Mouse (Mus musculus) heart, embryonic 13.5 days (tissue): ENCODE data around the gene Gm21060. TPM values are rescaled to one million over a fixed set of nuclear protein-coding genes. Genes with fewer than 3 reads are reported as not detected.
"Not testable (repeated sequence)": the region's sequence is repeated elsewhere in the genome, so short reads cannot be mapped to it uniquely, and the experiment has no call there.

Experiments
- ATAC-seq: fragments of 200-750 bp; cut with Nextera tagmentation; 2 replicates; pipeline ENCODE4 v1.8.0; 2017; ENCODE audit warnings: moderate TSS enrichment; ENCODE audit not compliant: insufficient number of reproducible peaks, low FRiP score, low TSS enrichment; ENCODE audit errors: extremely low read depth
- H3K27ac ChIP-seq: fragments of 300-500 bp; sonication (generic); replicated peaks from 2 replicates; pipeline ENCODE4 v1.5.1; 2015; ENCODE audit warnings: moderate library complexity, mild to moderate bottlenecking, inconsistent platforms
- H3K27me3 ChIP-seq: fragments of 300-500 bp; sonication (generic); replicated peaks from 2 replicates; pipeline ENCODE4 v1.6.1; 2015; ENCODE audit warnings: mild to moderate bottlenecking, inconsistent platforms
- H3K36me3 ChIP-seq: fragments of 300-500 bp; sonication (generic); 2 replicates; pipeline ENCODE4 v1.6.1; 2015; ENCODE audit warnings: mild to moderate bottlenecking, inconsistent platforms
- H3K4me1 ChIP-seq: fragments of 300-500 bp; sonication (generic); 2 replicates; pipeline ENCODE4 v1.6.1; 2015; ENCODE audit warnings: inconsistent platforms
- H3K4me2 ChIP-seq: fragments of 300-500 bp; sonication (generic); 2 replicates; pipeline ENCODE4 v1.6.1; 2015; ENCODE audit warnings: inconsistent platforms, mild to moderate bottlenecking, moderate library complexity
- H3K4me3 ChIP-seq: fragments of 300-500 bp; sonication (generic); 2 replicates; pipeline ENCODE4 v1.5.1; 2015; ENCODE audit warnings: moderate library complexity, mild to moderate bottlenecking, inconsistent platforms
- H3K9ac ChIP-seq: fragments of 300-500 bp; sonication (generic); 2 replicates; pipeline ENCODE4 v1.6.1; 2015; ENCODE audit warnings: inconsistent platforms, mild to moderate bottlenecking, moderate library complexity
- H3K9me3 ChIP-seq: fragments of 300-500 bp; sonication (generic); 2 replicates; pipeline ENCODE4 v1.6.1; 2016; ENCODE audit warnings: inconsistent platforms
- WGBS: fragments of 180-500 bp; shearing (Covaris S2); methylation state at CpG from one replicate; pipeline ENCODE4 v1.1.7; 2015; ENCODE audit warnings: mixed read lengths; 5-methylcytosine and 5-hydroxymethylcytosine counted together
- polyA plus RNA-seq: library from polyadenylated mRNA; unstranded; fragments of >200 nt; fragmentation: Nextera tagmentation; extraction: Ambion mirVana; gene quantifications from 2 replicates; pipeline ENCODE4 v1.2.1, GENCODE M21; 2015

The Gm21060 gene
- polyA plus RNA-seq = not detected in 2 replicates

DNA sequence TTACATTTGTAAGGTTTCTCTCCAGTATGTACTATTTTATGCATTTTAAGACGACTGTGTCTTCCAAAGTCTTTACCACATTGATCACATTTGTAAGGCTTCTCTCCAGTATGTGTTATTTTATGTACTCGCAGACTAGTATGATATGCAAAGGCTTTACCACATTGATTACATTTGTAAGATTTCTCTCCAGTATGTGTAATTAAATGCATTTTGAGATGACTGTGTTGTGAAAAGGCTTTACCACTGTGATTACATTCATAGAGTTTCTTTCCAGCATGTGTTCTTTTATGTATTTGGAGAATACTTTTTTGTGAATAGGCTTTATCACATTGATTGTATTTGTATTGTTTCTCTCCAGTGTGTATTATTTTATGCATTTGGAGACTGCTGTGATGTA lies at the start of gene Gm21060:
Gene Gm21060 (minus strand): TSS at position 101 of the 400 bp plus-strand sequence.
- WGBS = 83% methylated on average over 2 of the region's 2 CpGs
- no peak within 1 kb of the TSS for H3K4me2 ChIP-seq
- no peak within 1 kb of the TSS for H3K4me3 ChIP-seq
- no peak for ATAC-seq
- H3K36me3 ChIP-seq = no peaks in the 10 kb centered on the region
- H3K9ac ChIP-seq = no peak within 1 kb of the TSS
- H3K27ac ChIP-seq = no peak within 1 kb of the TSS
- H3K27me3 ChIP-seq = no peaks in the 10 kb centered on the region
- H3K9me3 ChIP-seq = peaks cover 11% of the 10 kb centered on the region; the same call in 1 of the 2 replicates
- H3K4me1 ChIP-seq = no peaks in the 10 kb centered on the region

DNA sequence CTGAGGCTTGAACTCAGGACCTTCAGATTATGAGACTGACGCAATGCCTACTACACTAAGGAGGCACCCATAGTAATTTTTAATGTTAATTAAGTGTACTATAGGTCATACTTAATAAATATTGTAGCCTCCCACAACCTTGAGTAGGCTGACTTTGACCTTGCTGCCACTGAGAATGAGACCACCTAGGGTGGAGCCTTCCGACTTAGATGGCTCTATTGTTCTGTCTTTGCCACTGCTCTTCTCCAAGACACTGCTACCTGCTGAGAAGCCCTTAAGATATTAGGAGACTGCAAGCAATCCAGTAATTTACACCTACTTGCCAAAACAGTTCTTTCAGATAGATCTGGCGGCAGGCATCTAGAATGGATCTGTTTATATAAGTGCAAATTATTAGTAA lies 24.0 kb upstream of the Gm21060 start:
- not testable (repeated sequence) for H3K4me1 ChIP-seq, ATAC-seq, H3K36me3 ChIP-seq, H3K4me3 ChIP-seq, H3K27me3 ChIP-seq, H3K9me3 ChIP-seq, H3K4me2 ChIP-seq, H3K9ac ChIP-seq, H3K27ac ChIP-seq
- WGBS = 80% methylated on average over 3 of the region's 3 CpGs

DNA sequence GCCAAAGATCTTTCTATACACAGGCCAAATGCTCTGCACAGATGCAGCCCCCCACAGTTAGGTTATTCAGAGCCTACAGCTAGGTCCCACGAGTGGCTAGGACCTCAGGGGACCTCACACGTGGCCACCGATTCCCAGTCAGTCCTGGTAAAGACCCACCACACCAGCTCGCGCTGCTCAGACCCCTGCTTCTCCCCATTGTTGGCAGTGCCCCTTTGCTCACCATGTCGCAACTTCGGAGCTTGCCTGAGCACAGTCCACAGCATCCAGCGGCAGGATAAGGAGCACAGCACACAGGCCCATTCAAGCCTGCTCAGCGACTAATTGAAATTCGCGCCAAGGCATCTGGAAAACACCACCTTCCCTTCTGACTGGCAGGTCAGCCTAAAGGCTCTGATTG lies 16.3 kb upstream of the Gm21060 start:
- not testable (repeated sequence) for H3K9me3 ChIP-seq, H3K27ac ChIP-seq, H3K9ac ChIP-seq, ATAC-seq, H3K36me3 ChIP-seq, H3K4me2 ChIP-seq, H3K27me3 ChIP-seq, H3K4me3 ChIP-seq, H3K4me1 ChIP-seq
- 34% methylated on average over 11 of the region's 11 CpGs for WGBS

DNA sequence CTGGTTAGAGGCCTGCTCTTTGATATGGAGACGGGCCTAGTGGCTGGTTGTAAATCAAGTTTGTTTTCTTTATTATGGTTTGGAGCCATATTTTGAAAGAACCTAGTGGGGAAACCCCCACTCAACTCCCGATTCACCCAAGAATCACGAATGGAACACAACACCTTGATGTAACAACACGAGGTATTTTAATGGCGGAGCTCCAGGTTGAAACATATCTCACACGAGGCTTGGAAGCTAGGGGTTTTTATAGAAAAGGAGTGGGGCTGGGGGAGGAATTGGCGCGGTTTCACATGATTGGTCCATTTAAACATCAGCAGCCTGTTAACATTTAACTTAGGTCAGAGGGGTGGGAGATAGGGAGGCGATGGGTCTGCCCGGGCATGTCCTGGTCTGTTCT lies 15.5 kb upstream of the Gm21060 start:
- H3K9me3 ChIP-seq, H3K36me3 ChIP-seq, H3K4me1 ChIP-seq, H3K4me3 ChIP-seq, ATAC-seq, H3K27ac ChIP-seq, H3K27me3 ChIP-seq, H3K9ac ChIP-seq, H3K4me2 ChIP-seq: not testable (repeated sequence)
- WGBS = 77% methylated on average over 10 of the region's 10 CpGs

DNA sequence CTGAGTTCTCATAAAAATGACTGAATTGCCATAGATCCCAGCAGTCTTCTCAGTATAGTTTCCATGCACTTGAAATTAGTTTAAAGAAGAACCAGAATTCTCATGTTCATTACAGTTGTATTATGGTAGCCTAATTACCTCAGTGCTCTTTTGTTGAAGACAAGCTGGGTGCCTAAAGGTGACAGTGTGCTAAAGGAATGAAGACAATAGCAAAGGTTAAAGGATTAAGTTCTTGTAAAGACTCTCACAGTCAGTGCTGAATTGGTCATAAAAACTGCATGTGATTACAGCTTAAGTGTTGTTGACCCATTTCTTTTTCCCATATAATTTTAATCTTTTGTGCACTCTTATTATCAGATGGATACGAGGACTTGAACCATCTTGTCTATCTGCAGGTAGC lies 11.2 kb upstream of the Gm21060 start:
- not testable (repeated sequence) for ATAC-seq, H3K27me3 ChIP-seq, H3K9ac ChIP-seq, H3K9me3 ChIP-seq, H3K4me1 ChIP-seq, H3K4me2 ChIP-seq, H3K36me3 ChIP-seq, H3K4me3 ChIP-seq
- WGBS = 29% methylated on average over 1 of the region's 1 CpGs
- H3K27ac ChIP-seq = peak overlapping the region; percentile 68

DNA sequence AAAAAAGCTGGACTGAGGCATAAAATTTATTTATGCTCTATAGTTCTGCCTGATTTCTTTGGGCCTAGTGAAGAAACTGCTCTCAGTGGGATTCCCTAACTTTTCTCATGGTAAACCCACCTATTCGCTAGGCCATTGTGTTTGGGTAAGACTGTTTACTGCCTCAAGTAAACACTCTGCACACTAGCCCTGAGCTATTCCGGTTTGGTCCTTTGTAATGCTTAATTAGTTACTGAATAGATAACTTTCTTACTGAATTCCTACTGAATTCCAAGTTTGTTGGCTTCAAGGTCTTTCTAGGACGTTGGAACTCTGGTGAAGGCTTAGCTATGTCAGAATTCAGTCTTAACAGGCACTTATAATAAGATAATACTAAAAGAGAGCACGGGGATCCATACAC lies 11.8 kb downstream of the Gm21060 start:
- H3K4me3 ChIP-seq = not testable (repeated sequence)
- WGBS = 73% methylated on average over 4 of the region's 4 CpGs

DNA sequence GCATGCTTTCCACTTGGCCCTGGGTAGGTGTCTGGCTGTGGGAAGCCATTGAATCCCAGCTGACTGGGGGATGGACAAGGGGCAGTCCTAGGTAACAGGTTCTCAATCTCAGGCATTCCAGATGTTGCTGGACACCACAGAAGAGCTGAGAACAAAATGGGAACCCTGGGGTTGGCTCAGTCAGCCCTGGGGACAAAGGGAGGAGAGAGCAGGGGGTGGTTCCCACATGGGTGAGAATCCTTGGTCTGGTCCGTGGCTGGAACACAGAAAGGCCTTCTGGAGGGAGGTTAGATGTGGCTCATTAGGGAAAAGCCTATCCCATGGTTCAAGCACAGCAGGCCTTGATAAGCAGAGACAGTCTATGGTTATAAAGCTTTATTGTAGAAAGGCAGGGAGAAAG lies 13.3 kb downstream of the Gm21060 start:
- no peaks in the 10 kb centered on the region for H3K27me3 ChIP-seq
- ATAC-seq = no peak
- no peaks in the 10 kb centered on the region for H3K4me1 ChIP-seq
- no peak overlapping the region for H3K27ac ChIP-seq
- no peak overlapping the region for H3K9ac ChIP-seq
- WGBS = 55% methylated on average over 1 of the region's 1 CpGs
- H3K4me2 ChIP-seq = no peak overlapping the region
- no peaks in the 10 kb centered on the region for H3K36me3 ChIP-seq
- no peak overlapping the region for H3K4me3 ChIP-seq
- no peaks in the 10 kb centered on the region for H3K9me3 ChIP-seq

More for the DNA sequence above, 11.8 kb downstream of the Gm21060 start:
- H3K4me2 ChIP-seq, H3K27ac ChIP-seq, H3K9me3 ChIP-seq, H3K9ac ChIP-seq, H3K27me3 ChIP-seq, ATAC-seq, H3K4me1 ChIP-seq, H3K36me3 ChIP-seq: not testable (repeated sequence)

DNA sequence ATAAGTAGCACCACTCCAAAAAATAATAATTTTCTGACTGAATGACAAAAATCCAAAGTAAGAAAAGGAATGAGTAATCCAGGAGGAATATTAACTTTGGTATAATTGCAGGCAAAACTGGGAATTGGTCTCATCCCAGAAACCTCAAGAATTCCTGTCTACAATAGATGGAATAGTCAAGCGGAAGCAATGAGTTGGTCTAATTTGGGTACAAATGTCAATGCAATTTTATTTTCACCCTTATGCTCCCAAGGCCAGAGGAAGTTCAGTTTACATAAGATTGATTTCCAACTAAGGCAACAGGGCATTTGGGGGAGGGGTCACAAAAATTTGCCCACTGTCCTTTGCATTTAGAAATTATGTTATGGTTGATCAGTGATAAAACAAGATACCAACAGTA lies 21.4 kb downstream of the Gm21060 start:
- 82% methylated on average over 1 of the region's 1 CpGs for WGBS
- H3K4me2 ChIP-seq = no peak overlapping the region

DNA sequence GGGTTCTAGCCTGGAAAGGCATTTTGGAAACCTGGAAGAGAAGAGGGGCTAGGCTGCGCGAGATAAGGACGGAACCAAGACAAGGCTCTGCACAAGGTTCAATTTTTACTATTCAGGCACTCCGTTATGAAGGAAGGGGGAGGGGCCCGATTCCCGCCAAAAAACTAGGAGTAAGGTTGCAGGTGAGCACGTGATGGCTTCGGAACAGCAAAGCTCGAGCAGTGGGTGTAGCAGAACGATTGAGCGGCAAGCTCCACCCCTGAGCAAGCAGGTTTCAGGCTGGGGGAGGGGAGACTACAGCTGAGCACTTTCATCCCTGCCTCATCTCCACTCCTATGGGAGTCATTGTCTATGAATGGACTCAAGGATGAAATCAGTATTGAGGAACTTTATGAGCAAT lies 27.7 kb downstream of the Gm21060 start:
- not testable (repeated sequence) for ATAC-seq
- WGBS = 23% methylated on average over 11 of the region's 11 CpGs

More for the DNA sequence above, 21.4 kb downstream of the Gm21060 start:
- Histone ChIP-seq H3K27ac (no peak overlapping the region), H3K9me3 (no peaks in the 10 kb centered on the region), H3K4me3 (no peak overlapping the region), H3K36me3 (no peaks in the 10 kb centered on the region), H3K27me3 (no peaks in the 10 kb centered on the region), H3K9ac (no peak overlapping the region), H3K4me1 (no peaks in the 10 kb centered on the region)
- no peak for ATAC-seq

DNA sequence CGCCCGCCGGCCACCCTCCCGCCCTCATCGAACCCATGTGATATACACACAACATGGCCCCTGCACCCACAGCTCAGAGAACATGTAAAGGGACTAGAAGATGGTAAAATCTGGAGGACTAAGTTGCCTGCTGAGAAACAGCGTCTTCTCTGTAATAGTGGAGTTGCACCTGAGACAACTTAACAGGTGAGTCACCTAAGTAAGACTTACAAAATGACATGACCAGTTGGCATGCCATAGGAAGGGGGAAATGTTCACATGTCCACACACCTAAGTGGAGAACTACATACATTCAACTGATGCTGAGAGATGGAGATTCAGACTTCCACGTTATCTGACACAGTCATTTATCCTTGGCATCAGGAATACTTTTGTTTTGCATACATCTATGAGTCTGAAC lies 29.7 kb downstream of the Gm21060 start:
- WGBS = 19% methylated on average over 7 of the region's 7 CpGs
- Histone ChIP-seq H3K27ac (no peak overlapping the region), H3K27me3 (0 out of 2 replicates have a peak, but pooled peaks cover 5% of the 10 kb centered on the region), H3K4me3 (no peak overlapping the region), H3K9me3 (no peaks in the 10 kb centered on the region), H3K9ac (no peak overlapping the region), H3K4me2 (no peak overlapping the region), H3K4me1 (no peaks in the 10 kb centered on the region), H3K36me3 (no peaks in the 10 kb centered on the region)
- ATAC-seq = no peak

More for the DNA sequence above, 27.7 kb downstream of the Gm21060 start:
- H3K9ac ChIP-seq, H3K27ac ChIP-seq, H3K9me3 ChIP-seq, H3K4me2 ChIP-seq, H3K36me3 ChIP-seq, H3K4me3 ChIP-seq, H3K27me3 ChIP-seq, H3K4me1 ChIP-seq: not testable (repeated sequence)

DNA sequence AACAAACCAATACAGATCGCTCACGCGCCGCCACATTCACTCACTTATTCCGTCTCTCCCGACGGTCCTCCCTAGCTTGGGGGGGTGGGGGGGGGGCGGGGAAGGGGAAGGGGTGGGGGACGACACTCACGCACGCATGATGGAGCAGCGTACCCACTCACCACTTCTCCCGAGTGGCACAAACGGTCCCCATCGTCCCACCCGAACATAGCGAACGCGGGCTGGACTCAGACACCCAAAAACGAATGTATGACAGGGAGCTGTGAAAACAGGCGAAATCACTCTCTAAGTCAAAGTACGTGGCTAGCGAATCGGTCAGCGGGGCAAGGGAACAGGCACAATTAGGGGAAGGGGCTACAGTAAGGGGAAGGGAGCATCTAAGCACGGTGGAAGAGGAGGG lies 30.2 kb downstream of the Gm21060 start:
- H3K9me3 ChIP-seq = no peaks in the 10 kb centered on the region
- H3K9ac ChIP-seq = no peak overlapping the region
- H3K36me3 ChIP-seq = no peaks in the 10 kb centered on the region
- no peaks in the 10 kb centered on the region for H3K4me1 ChIP-seq
- ATAC-seq = no peak
- whole genome bisulfite sequencing = 3% methylated on average over 25 of the region's 26 CpGs
- H3K4me2 ChIP-seq = no peak overlapping the region
- 0 out of 2 replicates have a peak, but pooled peaks cover 5% of the 10 kb centered on the region for H3K27me3 ChIP-seq
- H3K4me3 ChIP-seq = no peak overlapping the region
- H3K27ac ChIP-seq = no peak overlapping the region

DNA sequence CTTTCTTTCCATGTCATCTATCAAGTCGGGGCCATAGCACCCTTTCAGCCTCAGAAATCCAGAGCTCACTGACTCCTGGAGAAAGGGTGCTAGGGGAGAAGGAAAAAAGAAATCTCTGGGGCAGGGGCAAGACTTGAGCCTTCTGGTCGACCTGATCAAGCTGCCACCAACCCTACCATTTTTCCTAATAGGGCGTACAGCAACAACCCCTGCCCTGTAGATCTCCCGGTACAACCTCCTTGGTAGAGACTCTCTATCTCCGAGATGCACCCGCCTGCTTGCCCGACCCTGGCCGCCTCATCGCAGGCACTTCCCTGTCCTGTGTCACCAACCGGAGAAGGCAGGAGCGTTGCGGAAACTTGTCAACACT lies 30.6 kb downstream of the Gm21060 start:
- H3K4me3 ChIP-seq = no peak overlapping the region
- 2% methylated on average over 12 of the region's 12 CpGs for WGBS

More for the DNA sequence above, 30.6 kb downstream of the Gm21060 start:
- H3K27ac ChIP-seq = no peak overlapping the region
- H3K4me2 ChIP-seq = no peak overlapping the region
- no peak for ATAC-seq
- H3K36me3 ChIP-seq = no peaks in the 10 kb centered on the region
- H3K9ac ChIP-seq = no peak overlapping the region
- no peaks in the 10 kb centered on the region for H3K4me1 ChIP-seq
- 0 out of 2 replicates have a peak, but pooled peaks cover 5% of the 10 kb centered on the region for H3K27me3 ChIP-seq
- no peaks in the 10 kb centered on the region for H3K9me3 ChIP-seq
